Mouse (Mus musculus) neural tube, embryonic 15.5 days (tissue): ENCODE results near the gene Cdan1. TPM values are rescaled to one million over a fixed set of nuclear protein-coding genes. Genes with fewer than 3 reads are reported as not detected.

ENCODE experiments used
- ATAC-seq: fragments of 200-750 bp; cut with Nextera tagmentation; 2 replicates; pipeline ENCODE4 v1.8.0; 2017; ENCODE audit warnings: mild to moderate bottlenecking, moderate TSS enrichment, moderate library complexity; ENCODE audit not compliant: low FRiP score
- H3K27ac ChIP-seq: fragments of 300-500 bp; sonication (generic); replicated peaks from 2 replicates; pipeline ENCODE4 v1.5.1; 2015; ENCODE audit warnings: mild to moderate bottlenecking, inconsistent platforms
- H3K27me3 ChIP-seq: fragments of 300-500 bp; sonication (generic); replicated peaks from 2 replicates; pipeline ENCODE4 v1.6.1; 2015; ENCODE audit warnings: inconsistent platforms
- H3K36me3 ChIP-seq: fragments of 300-500 bp; sonication (generic); 2 replicates; pipeline ENCODE4 v1.6.1; 2015; ENCODE audit warnings: inconsistent platforms
- H3K4me1 ChIP-seq: fragments of 300-500 bp; sonication (generic); 2 replicates; pipeline ENCODE4 v1.6.1; 2015; ENCODE audit warnings: inconsistent platforms
- H3K4me2 ChIP-seq: fragments of 300-500 bp; sonication (generic); 2 replicates; pipeline ENCODE4 v1.6.1; 2015; ENCODE audit warnings: inconsistent platforms, mild to moderate bottlenecking, moderate library complexity
- H3K4me3 ChIP-seq: fragments of 300-500 bp; sonication (generic); replicated peaks from 2 replicates; pipeline ENCODE4 v1.5.1; 2015; ENCODE audit warnings: mild to moderate bottlenecking, inconsistent platforms
- H3K9ac ChIP-seq: fragments of 300-500 bp; sonication (generic); replicated peaks from 2 replicates; pipeline ENCODE4 v1.6.1; 2015; ENCODE audit warnings: mild to moderate bottlenecking, inconsistent platforms
- H3K9me3 ChIP-seq: fragments of 300-500 bp; sonication (generic); replicated peaks from 2 replicates; pipeline ENCODE4 v1.6.1; 2016; ENCODE audit warnings: inconsistent platforms
- WGBS: fragments of 180-500 bp; shearing (Covaris S2); methylation state at CpG from one replicate; pipeline ENCODE4 v1.1.7; 2015; ENCODE audit warnings: mixed read lengths; 5-methylcytosine and 5-hydroxymethylcytosine counted together
- polyA plus RNA-seq: library from polyadenylated mRNA; unstranded; fragments of >200 nt; fragmentation: Nextera tagmentation; extraction: Ambion mirVana; gene quantifications from 2 replicates; pipeline ENCODE4 v1.2.1, GENCODE M21; 2015

Cdan1 gene
- polyA plus RNA-seq, 1 experiment from 2014 or later: 5.7 TPM

GRCm38 (mm10) chr2:120731877-120732530 lies 117.9 kb downstream of the Cdan1 start:
- Histone ChIP-seq H3K27me3 (no peaks in the 10 kb centered on the region), H3K4me1 (peaks cover 39% of the 10 kb centered on the region), H3K4me3 (peak overlapping the region; percentile 95), H3K9ac (peak overlapping the region; percentile 91), H3K36me3 (peaks cover 22% of the 10 kb centered on the region), H3K4me2 (peak overlapping the region; percentile 98), H3K27ac (peak overlapping the region; percentile 96), H3K9me3 (no peaks in the 10 kb centered on the region)
- WGBS: 36% methylated on average over 7 of the region's 7 CpGs
- ATAC-seq: no peak; the same call in 1 of the 2 replicates

GRCm38 (mm10) chr2:120731167-120731862 lies 118.6 kb downstream of the Cdan1 start:
- Histone ChIP-seq H3K27ac (peak overlapping the region; percentile 96), H3K36me3 (peaks cover 23% of the 10 kb centered on the region), H3K4me1 (peaks cover 39% of the 10 kb centered on the region), H3K4me3 (peak overlapping the region; percentile 95), H3K9ac (peak overlapping the region; percentile 91), H3K27me3 (no peaks in the 10 kb centered on the region), H3K4me2 (peak overlapping the region; percentile 98), H3K9me3 (no peaks in the 10 kb centered on the region)
- WGBS: under 1% methylated on average over 61 of the region's 61 CpGs
- peak; percentile 98 for ATAC-seq

- WGBS: under 1% methylated on average over 33 of the region's 50 CpGs
- H3K9me3 ChIP-seq: no peaks in the 10 kb centered on the region
Measured at GRCm38 (mm10) chr2:120730639-120731166, 119.2 kb downstream of the Cdan1 start.

GRCm38 (mm10) chr2:120729775-120730585 lies 119.9 kb downstream of the Cdan1 start:
- H3K4me1 ChIP-seq: peaks cover 39% of the 10 kb centered on the region

More at GRCm38 (mm10) chr2:120730639-120731166, 119.2 kb downstream of the Cdan1 start:
- peak; percentile 64 for ATAC-seq
- peak overlapping the region; percentile 91 for H3K9ac ChIP-seq
- peaks cover 29% of the 10 kb centered on the region for H3K36me3 ChIP-seq
- H3K4me2 ChIP-seq: peak overlapping the region; percentile 98
- H3K27ac ChIP-seq: peak overlapping the region; percentile 96
- H3K4me3 ChIP-seq: peak overlapping the region; percentile 95
- peaks cover 39% of the 10 kb centered on the region for H3K4me1 ChIP-seq
- no peaks in the 10 kb centered on the region for H3K27me3 ChIP-seq

GRCm38 (mm10) chr2:120724176-120724575 lies 125.8 kb downstream of the Cdan1 start:
- Histone ChIP-seq H3K27me3 (no peaks in the 10 kb centered on the region), H3K4me3 (no peak overlapping the region), H3K9me3 (no peaks in the 10 kb centered on the region), H3K9ac (no peak overlapping the region), H3K4me2 (no peak overlapping the region), H3K36me3 (peaks cover 91% of the 10 kb centered on the region), H3K4me1 (peaks cover 17% of the 10 kb centered on the region), H3K27ac (no peak overlapping the region)
- 81% methylated on average over 6 of the region's 6 CpGs for WGBS
- no peak for ATAC-seq

More at GRCm38 (mm10) chr2:120729775-120730585, 119.9 kb downstream of the Cdan1 start:
- H3K9me3 ChIP-seq: no peaks in the 10 kb centered on the region
- ATAC-seq: no peak
- H3K9ac ChIP-seq: peak overlapping the region; percentile 91
- peak overlapping the region; percentile 96; the same call in 1 of the 2 replicates for H3K27ac ChIP-seq
- H3K27me3 ChIP-seq: no peaks in the 10 kb centered on the region
- 11% methylated on average over 23 of the region's 23 CpGs for WGBS
- peak overlapping the region; percentile 95 for H3K4me3 ChIP-seq
- peaks cover 36% of the 10 kb centered on the region for H3K36me3 ChIP-seq
- peak overlapping the region; percentile 98 for H3K4me2 ChIP-seq

GRCm38 (mm10) chr2:120723621-120724020 lies 126.3 kb downstream of the Cdan1 start:
- Histone ChIP-seq H3K9ac (no peak overlapping the region), H3K4me2 (no peak overlapping the region), H3K9me3 (no peaks in the 10 kb centered on the region), H3K27me3 (no peaks in the 10 kb centered on the region), H3K4me3 (no peak overlapping the region), H3K4me1 (peaks cover 11% of the 10 kb centered on the region), H3K27ac (no peak overlapping the region), H3K36me3 (peaks cover 96% of the 10 kb centered on the region)
- 89% methylated on average over 4 of the region's 4 CpGs for WGBS
- ATAC-seq: no peak

GRCm38 (mm10) chr2:120722491-120722890 lies 127.4 kb downstream of the Cdan1 start:
- no peaks in the 10 kb centered on the region for H3K27me3 ChIP-seq
- H3K4me2 ChIP-seq: no peak overlapping the region
- H3K4me3 ChIP-seq: no peak overlapping the region
- H3K27ac ChIP-seq: no peak overlapping the region
- no peak overlapping the region for H3K9ac ChIP-seq
- H3K9me3 ChIP-seq: no peaks in the 10 kb centered on the region
- ATAC-seq: no peak
- 82% methylated on average over 8 of the region's 8 CpGs for WGBS
- no peaks in the 10 kb centered on the region for H3K4me1 ChIP-seq
- H3K36me3 ChIP-seq: peaks cover 96% of the 10 kb centered on the region

GRCm38 (mm10) chr2:120721911-120722310 lies 128.0 kb downstream of the Cdan1 start:
- H3K4me2 ChIP-seq: no peak overlapping the region

GRCm38 (mm10) chr2:120720821-120721220 lies 129.1 kb downstream of the Cdan1 start:
- no peak overlapping the region for H3K27ac ChIP-seq
- H3K27me3 ChIP-seq: no peaks in the 10 kb centered on the region
- no peak for ATAC-seq
- WGBS: 98% methylated on average over 6 of the region's 6 CpGs
- no peaks in the 10 kb centered on the region for H3K4me1 ChIP-seq
- H3K9ac ChIP-seq: no peak overlapping the region
- H3K4me2 ChIP-seq: no peak overlapping the region
- no peaks in the 10 kb centered on the region for H3K9me3 ChIP-seq
- H3K36me3 ChIP-seq: peaks cover 94% of the 10 kb centered on the region
- H3K4me3 ChIP-seq: no peak overlapping the region

More at GRCm38 (mm10) chr2:120721911-120722310, 128.0 kb downstream of the Cdan1 start:
- H3K27me3 ChIP-seq: no peaks in the 10 kb centered on the region
- H3K27ac ChIP-seq: no peak overlapping the region
- no peak for ATAC-seq
- peaks cover 96% of the 10 kb centered on the region for H3K36me3 ChIP-seq
- H3K9me3 ChIP-seq: no peaks in the 10 kb centered on the region
- H3K9ac ChIP-seq: no peak overlapping the region
- 99% methylated on average over 2 of the region's 2 CpGs for WGBS
- no peak overlapping the region for H3K4me3 ChIP-seq
- H3K4me1 ChIP-seq: no peaks in the 10 kb centered on the region

GRCm38 (mm10) chr2:120718496-120718895 lies 131.4 kb downstream of the Cdan1 start:
- no peak for ATAC-seq

GRCm38 (mm10) chr2:120713441-120713840 lies 136.5 kb downstream of the Cdan1 start:
- H3K27me3 ChIP-seq: no peaks in the 10 kb centered on the region
- H3K9me3 ChIP-seq: no peaks in the 10 kb centered on the region
- H3K4me1 ChIP-seq: no peaks in the 10 kb centered on the region
- no peak overlapping the region for H3K27ac ChIP-seq
- WGBS: 97% methylated on average over 3 of the region's 3 CpGs
- no peak overlapping the region for H3K4me3 ChIP-seq
- H3K9ac ChIP-seq: no peak overlapping the region
- H3K4me2 ChIP-seq: no peak overlapping the region
- ATAC-seq: no peak
- peaks cover 54% of the 10 kb centered on the region for H3K36me3 ChIP-seq

More at GRCm38 (mm10) chr2:120718496-120718895, 131.4 kb downstream of the Cdan1 start:
- Histone ChIP-seq H3K9ac (no peak overlapping the region), H3K9me3 (no peaks in the 10 kb centered on the region), H3K27ac (no peak overlapping the region), H3K27me3 (no peaks in the 10 kb centered on the region), H3K4me3 (no peak overlapping the region), H3K4me2 (no peak overlapping the region), H3K4me1 (no peaks in the 10 kb centered on the region), H3K36me3 (peaks cover 90% of the 10 kb centered on the region)
- WGBS: 96% methylated on average over 8 of the region's 8 CpGs
